Comparison of ENCODE assay signal across 8 mouse cellular contexts in the genomic region with DNA sequence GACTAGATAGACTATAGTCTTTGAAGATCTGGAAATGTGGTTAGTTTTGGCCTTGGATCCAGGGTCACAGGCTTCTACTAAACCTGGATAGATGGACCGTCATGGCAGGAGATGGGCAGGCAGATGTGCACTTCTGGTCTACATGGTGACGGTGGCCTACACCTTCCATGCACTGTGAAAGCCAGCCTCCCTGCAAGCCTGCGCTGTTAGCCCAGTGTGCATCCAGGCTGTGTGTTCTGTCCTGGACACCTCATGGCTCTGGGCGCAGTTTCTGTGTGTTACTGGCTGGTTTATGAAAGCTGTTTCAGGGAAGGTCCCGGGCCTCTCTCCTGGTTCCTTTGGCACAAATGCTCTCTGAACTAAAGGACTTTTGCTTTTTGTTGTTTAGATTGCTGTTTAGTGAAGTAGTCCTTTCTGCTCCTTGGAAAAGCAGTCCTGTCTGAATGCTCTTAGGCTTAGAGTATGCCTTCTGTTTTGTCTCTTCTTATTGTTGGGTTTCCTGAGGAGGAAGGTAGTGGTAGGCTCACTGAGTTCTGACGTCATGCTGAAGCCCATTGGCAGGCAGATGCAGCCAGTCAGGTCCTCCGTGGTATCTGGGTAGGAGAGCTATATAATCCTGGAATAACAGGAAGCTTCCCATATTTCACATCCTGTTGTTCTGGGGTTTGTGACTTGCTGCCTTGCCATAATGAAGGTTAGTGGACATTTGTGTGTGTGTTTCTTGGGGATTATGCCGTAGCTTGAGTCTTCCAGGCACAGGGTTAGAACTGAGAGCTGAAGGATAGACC. TPM values are rescaled to one million over a fixed set of nuclear protein-coding genes. Genes with fewer than 3 reads are reported as not detected.
DNase-seq lines count a peak whose midpoint lies in the region; ATAC-seq and TF ChIP-seq lines count a peak whose summit lies in the region.
"Had no signal": no experiment of that assay in that cellular context is flagged by ENCODE, and none has a peak within 500 bp of the region (broad histone marks: within the 10 kb centered on the region; RNA-seq: fewer than 3 reads in every experiment).

No protein-coding gene starts in this region.

- H3K27me3 ChIP-seq in midbrain, embryonic 10.5 days (ENCODE audit: low read depth, poor library complexity, severe bottlenecking) = no peaks in the 10 kb centered on the region
- no peaks in the 10 kb centered on the region for H3K27me3 ChIP-seq in midbrain, postnatal 0 days (ENCODE audit: insufficient read depth, low read length)
- H3K27me3 ChIP-seq in heart, embryonic 15.5 days = no peaks in the 10 kb centered on the region
- no peaks in the 10 kb centered on the region for H3K27me3 ChIP-seq in limb, embryonic 13.5 days
- H3K27me3 ChIP-seq: hindbrain, embryonic 15.5 days had no signal

- peaks cover 27% of the 10 kb centered on the region for H3K4me1 ChIP-seq in midbrain, embryonic 10.5 days
- H3K4me1 ChIP-seq in midbrain, postnatal 0 days (ENCODE audit: insufficient read depth, low read length) = no peaks in the 10 kb centered on the region
- peaks cover 76% of the 10 kb centered on the region for H3K4me1 ChIP-seq in heart, embryonic 15.5 days (replicated peaks)
- H3K4me1 ChIP-seq in limb, embryonic 13.5 days = peaks cover 51% of the 10 kb centered on the region

- peak overlapping the region; percentile 33; the same call in 1 of the 2 replicates for H3K27ac ChIP-seq in midbrain, embryonic 10.5 days (replicated peaks)
- no peak overlapping the region for H3K27ac ChIP-seq in midbrain, postnatal 0 days (ENCODE audit: low read depth, low read length)
- peak overlapping the region; percentile 77 for H3K27ac ChIP-seq in heart, embryonic 15.5 days
- H3K27ac ChIP-seq in limb, embryonic 13.5 days = peak overlapping the region; percentile 49; the same call in 1 of the 2 replicates

- no peak for TF ChIP-seq CTCF in midbrain, postnatal 0 days (IDR thresholded peaks at IDR 0.05)

- peaks cover 29% of the 10 kb centered on the region for H3K36me3 ChIP-seq in midbrain, embryonic 10.5 days
- peaks cover 25% of the 10 kb centered on the region for H3K36me3 ChIP-seq in midbrain, postnatal 0 days (ENCODE audit: insufficient read depth, low read length)
- H3K36me3 ChIP-seq in heart, embryonic 15.5 days = peaks cover 26% of the 10 kb centered on the region
- peaks cover 29% of the 10 kb centered on the region for H3K36me3 ChIP-seq in limb, embryonic 13.5 days

- no peak overlapping the region for H3K4me3 ChIP-seq in midbrain, embryonic 10.5 days
- no peak overlapping the region for H3K4me3 ChIP-seq in midbrain, postnatal 0 days (ENCODE audit: low read depth, low read length)
- H3K4me3 ChIP-seq in heart, embryonic 15.5 days = peak overlapping the region; percentile 34
- peak overlapping the region; percentile 15; the same call in 1 of the 2 replicates for H3K4me3 ChIP-seq in limb, embryonic 13.5 days
- H3K4me3 ChIP-seq: hindbrain, embryonic 15.5 days had no signal

- H3K9me3 ChIP-seq in midbrain, embryonic 10.5 days (replicated peaks) = no peaks in the 10 kb centered on the region
- H3K9me3 ChIP-seq in midbrain, postnatal 0 days (ENCODE audit: low read length) = no peaks in the 10 kb centered on the region
- H3K9me3 ChIP-seq in heart, embryonic 15.5 days (replicated peaks) = no peaks in the 10 kb centered on the region
- H3K9me3 ChIP-seq in limb, embryonic 13.5 days = no peaks in the 10 kb centered on the region
- H3K9me3 ChIP-seq: hindbrain, embryonic 15.5 days had no signal

- no peak for ATAC-seq in midbrain, postnatal 0 days (ENCODE audit: low FRiP score)
- peak; percentile 48 for ATAC-seq in heart, embryonic 15.5 days (replicated peaks; ENCODE audit: insufficient number of reproducible peaks, insufficient read depth, low FRiP score, low read depth)
- no peak; the same call in 1 of the 2 replicates for ATAC-seq in limb, embryonic 13.5 days (ENCODE audit: low FRiP score, low read depth)

- 84% methylated on average over 8 of the region's 8 CpGs for WGBS in midbrain, embryonic 10.5 days
- WGBS in midbrain, postnatal 0 days = 82% methylated on average over 8 of the region's 8 CpGs
- WGBS in heart, embryonic 15.5 days = 77% methylated on average over 8 of the region's 8 CpGs
- WGBS in limb, embryonic 13.5 days = 71% methylated on average over 8 of the region's 8 CpGs

- no peak overlapping the region for H3K4me2 ChIP-seq in midbrain, postnatal 0 days (ENCODE audit: low read depth, low read length, poor library complexity, severe bottlenecking)
- peak overlapping the region; percentile 35 for H3K4me2 ChIP-seq in heart, embryonic 15.5 days
- H3K4me2 ChIP-seq in limb, embryonic 13.5 days (replicated peaks) = peak overlapping the region; percentile 16
- H3K4me2 ChIP-seq: hindbrain, embryonic 15.5 days had no signal

- no peak for DNase-seq in midbrain, embryonic 10.5 days (ENCODE audit: low spot score)
- DNase-seq in midbrain, postnatal 0 days (ENCODE audit: low spot score) = no peak
- DNase-seq in thymus, postnatal 10 days (ENCODE audit: low spot score in 2 of 2) = no peak
- DNase-seq in right cerebral cortex, postnatal 36 days (ENCODE audit: low spot score in 2 of 2) = no peak
- no peak for DNase-seq in adrenal gland, adult 18-20 months (ENCODE audit: low spot score in 2 of 2)

- no peak overlapping the region for H3K9ac ChIP-seq in midbrain, postnatal 0 days (replicated peaks; ENCODE audit: low read length, poor library complexity, severe bottlenecking)
- H3K9ac ChIP-seq in heart, embryonic 15.5 days = peak overlapping the region; percentile 11; the same call in 1 of the 2 replicates
- no peak overlapping the region for H3K9ac ChIP-seq in limb, embryonic 13.5 days
- H3K9ac ChIP-seq: hindbrain, embryonic 15.5 days had no signal

RNA-seq across cellular contexts. Expression of gene Arhgef7, which starts 51.3 kb away (rescaled TPM):
- polyA plus RNA-seq in midbrain, embryonic 10.5 days (2016; fragmentation: Nextera tagmentation; extraction: Ambion mirVana) = 47.4 and 56.9 TPM in 2 replicates
- total RNA-seq in midbrain, postnatal 0 days (2014; rRNA removed) = 87.5 and 124 TPM in 2 replicates
- 54.3 and 55.3 TPM in 2 replicates for polyA plus RNA-seq in midbrain, postnatal 0 days (2015; fragmentation: Nextera tagmentation; extraction: Ambion mirVana)
- polyA plus RNA-seq in heart, embryonic 15.5 days (2015; fragmentation: Nextera tagmentation; extraction: Ambion mirVana) = 59.9 and 67.6 TPM in 2 replicates
- polyA plus RNA-seq in limb, embryonic 13.5 days (2015; fragmentation: Nextera tagmentation; extraction: Ambion mirVana) = 46.5 and 52.3 TPM in 2 replicates
- 10 to 100 TPM; 36.6 to 38.3 TPM for total RNA-seq in adrenal gland, adult 18-20 months (2021)

Comparison
In these comparisons a context has a peak if more than half of its experiments do, and no peak if none do; other contexts are left out.
1. H3K4me3 ChIP-seq: peak in heart, embryonic 15.5 days (single experiment) and limb, embryonic 13.5 days (single experiment); none in midbrain, embryonic 10.5 days (single experiment) and midbrain, postnatal 0 days (single experiment).